Mouse (Mus musculus) telencephalon, adult 2 months (tissue): ENCODE results near the gene Tmem132b.

ENCODE experiments used
- DNase-seq: peaks from one replicate; pipeline ENCODE4 v3.0.0-alpha.2; 2011; ENCODE audit warnings: low read depth, low spot score

The Tmem132b gene

GRCm38 (mm10) chr5:125767950-125768349, 236.4 kb downstream of the Tmem132b start:
- DNase-seq = no peak

- DNase-seq = no peak
Observed at GRCm38 (mm10) chr5:125772238-125772637, 240.7 kb downstream of the Tmem132b start.

GRCm38 (mm10) chr5:125772756-125773155, 241.2 kb downstream of the Tmem132b start:
- DNase-seq = no peak

- no peak for DNase-seq
Observed at GRCm38 (mm10) chr5:125780332-125780731, 248.8 kb downstream of the Tmem132b start.

- DNase-seq = no peak
Observed at GRCm38 (mm10) chr5:125792643-125793042, 261.1 kb downstream of the Tmem132b start.

- DNase-seq = no peak
Observed at GRCm38 (mm10) chr5:125794318-125794717, 262.7 kb downstream of the Tmem132b start.

- no peak for DNase-seq
Observed at GRCm38 (mm10) chr5:125799622-125800021, 268.0 kb downstream of the Tmem132b start.

- DNase-seq = no peak
Observed at GRCm38 (mm10) chr5:125800025-125800424, 268.5 kb downstream of the Tmem132b start.

GRCm38 (mm10) chr5:125802801-125803200, 271.2 kb downstream of the Tmem132b start:
- no peak for DNase-seq

GRCm38 (mm10) chr5:125805327-125805726, 273.8 kb downstream of the Tmem132b start:
- peak; percentile 93 for DNase-seq

- DNase-seq = no peak
Observed at GRCm38 (mm10) chr5:125807861-125808260, 276.3 kb downstream of the Tmem132b start.

GRCm38 (mm10) chr5:125829342-125829741, 297.8 kb downstream of the Tmem132b start:
- peak; percentile 87 for DNase-seq

GRCm38 (mm10) chr5:125835890-125836289, 304.3 kb downstream of the Tmem132b start:
- DNase-seq = peak; percentile 64

- DNase-seq = no peak
Observed at GRCm38 (mm10) chr5:125836761-125837160, 305.2 kb downstream of the Tmem132b start.
